Mouse (Mus musculus) bone marrow, adult 2 months (tissue): ENCODE measurements around the gene Depdc1b.

ENCODE experiments used
- CTCF ChIP-seq: fragments of 200-500 bp; IDR thresholded peaks from 2 replicates; pipeline ENCODE4 v1.5.1; 2011; ENCODE audit warnings: low read length, control low read depth; ENCODE audit not compliant: control insufficient read depth, insufficient read depth
- POLR2A ChIP-seq: fragments of 200-500 bp; IDR thresholded peaks from 2 replicates; pipeline ENCODE4 v1.6.1; 2011; ENCODE audit warnings: low read depth, mild to moderate bottlenecking, control low read depth, low read length, borderline replicate concordance; ENCODE audit not compliant: control insufficient read depth

DNA sequence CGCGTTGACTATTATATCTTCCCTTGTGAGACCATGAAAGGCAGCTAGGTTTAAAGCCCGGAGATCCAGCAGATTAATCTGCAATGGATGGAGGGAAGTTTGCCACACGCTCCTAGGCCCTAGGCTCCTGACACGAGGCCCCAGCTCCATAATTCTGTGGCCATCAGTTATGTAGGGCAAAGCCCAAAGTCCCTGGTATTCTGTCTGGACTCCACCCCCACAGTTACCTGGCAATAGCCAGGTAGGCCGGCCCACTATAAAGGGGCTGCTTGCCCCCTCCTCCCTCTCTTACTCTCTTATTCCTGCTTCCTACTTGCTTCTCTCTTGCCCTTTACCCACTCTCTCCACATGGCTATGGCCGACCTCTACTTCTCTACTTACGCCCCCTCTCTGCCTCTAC, 2.9 kb downstream of the Depdc1b start:
- no peak for TF ChIP-seq POLR2A
- TF ChIP-seq CTCF: no peak
